ENCODE assay signal across 18 mouse cellular contexts in the genomic region with DNA sequence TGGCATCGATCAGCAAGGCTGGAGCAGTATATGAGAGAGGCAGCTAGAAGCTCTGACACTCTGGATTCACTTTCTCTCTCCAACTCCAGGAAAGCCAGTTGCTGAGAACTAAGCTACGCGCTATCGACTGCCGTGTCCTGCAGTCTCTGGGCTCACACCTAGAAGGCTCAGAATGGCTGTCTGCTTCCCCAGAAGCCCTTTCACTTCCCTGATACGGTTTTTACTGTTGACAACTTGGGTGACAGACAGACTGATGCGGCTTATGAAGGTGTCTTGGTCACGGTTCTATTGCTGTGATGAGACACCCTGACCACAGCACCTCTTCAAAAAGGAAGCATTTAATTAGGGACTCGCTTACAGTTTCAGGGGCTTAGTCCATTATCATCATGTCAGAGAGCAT. TPM values are rescaled to one million over a fixed set of nuclear protein-coding genes. Genes with fewer than 3 reads are reported as not detected.
DNase-seq lines count a peak whose midpoint lies in the region; ATAC-seq lines count a peak whose summit lies in the region.
"Had no signal": no experiment of that assay in that cellular context is flagged by ENCODE, and none has a peak within 500 bp of the region (broad histone marks: within the 10 kb centered on the region; RNA-seq: fewer than 3 reads in every experiment).

No protein-coding gene starts in this region.

- ATAC-seq in hindbrain, embryonic 12.5 days (ENCODE audit: low FRiP score) = no peak
- ATAC-seq in megakaryocyte, adult 5-6 weeks (ENCODE audit: poor library complexity, severe bottlenecking) = peak; percentile 43

- H3K9ac ChIP-seq in hindbrain, embryonic 12.5 days = no peak overlapping the region
- H3K9ac ChIP-seq: forebrain, embryonic 13.5 days; hindbrain, embryonic 15.5 days; neural tube, embryonic 12.5 days had no signal

- WGBS in hindbrain, embryonic 12.5 days = 74% methylated on average over 9 of the region's 9 CpGs
- 81% methylated on average over 9 of the region's 9 CpGs for WGBS in hindbrain, embryonic 10.5 days

- no peak overlapping the region for H3K4me2 ChIP-seq in hindbrain, embryonic 12.5 days (replicated peaks)
- H3K4me2 ChIP-seq: forebrain, embryonic 13.5 days; hindbrain, embryonic 15.5 days; neural tube, embryonic 12.5 days had no signal

- H3K9me3 ChIP-seq in hindbrain, embryonic 12.5 days (replicated peaks) = no peaks in the 10 kb centered on the region
- H3K9me3 ChIP-seq in hindbrain, embryonic 10.5 days = no peaks in the 10 kb centered on the region
- H3K9me3 ChIP-seq: forebrain, embryonic 13.5 days; hindbrain, embryonic 15.5 days; neural tube, embryonic 12.5 days had no signal

- H3K4me3 ChIP-seq in hindbrain, embryonic 12.5 days = no peak overlapping the region
- no peak overlapping the region for H3K4me3 ChIP-seq in hindbrain, embryonic 10.5 days
- H3K4me3 ChIP-seq: forebrain, embryonic 13.5 days; gastrocnemius, adult 2 months; heart, adult 2 months; hindbrain, embryonic 15.5 days; neural tube, embryonic 12.5 days had no signal

- no peaks in the 10 kb centered on the region for H3K27me3 ChIP-seq in hindbrain, embryonic 12.5 days
- no peaks in the 10 kb centered on the region for H3K27me3 ChIP-seq in hindbrain, embryonic 10.5 days (ENCODE audit: insufficient read depth, poor library complexity, severe bottlenecking)
- H3K27me3 ChIP-seq: forebrain, embryonic 13.5 days; hindbrain, embryonic 15.5 days; neural tube, embryonic 12.5 days had no signal

- H3K36me3 ChIP-seq in hindbrain, embryonic 12.5 days = peaks cover 20% of the 10 kb centered on the region
- H3K36me3 ChIP-seq in hindbrain, embryonic 10.5 days = peaks cover 30% of the 10 kb centered on the region

- H3K4me1 ChIP-seq in hindbrain, embryonic 12.5 days = peaks cover 13% of the 10 kb centered on the region
- peaks cover 26% of the 10 kb centered on the region for H3K4me1 ChIP-seq in hindbrain, embryonic 10.5 days (replicated peaks)

- H3K27ac ChIP-seq in hindbrain, embryonic 12.5 days = peak overlapping the region; percentile 17; the same call in 1 of the 2 replicates
- no peak overlapping the region for H3K27ac ChIP-seq in hindbrain, embryonic 10.5 days
- H3K27ac ChIP-seq: forebrain, embryonic 13.5 days; gastrocnemius, adult 2 months; heart, adult 2 months; hindbrain, embryonic 15.5 days; neural tube, embryonic 12.5 days had no signal

- DNase-seq in hindbrain, embryonic 10.5 days (ENCODE audit: low spot score) = no peak
- peak; percentile 23 to 32 for DNase-seq in spleen, adult 18-20 months
- DNase-seq in spleen, postnatal 14 days (ENCODE audit: low spot score in 2 of 2) = no peak
- no peak for DNase-seq in cerebellum, postnatal 10 days
- DNase-seq in testis, postnatal 10 days (ENCODE audit: low spot score) = no peak
- DNase-seq: adrenal gland, postnatal 25 days; cerebellum, adult 9-10 months; embryo, embryonic 11 days; gastrocnemius, adult 2 months; heart, adult 2 months; kidney, adult 18-20 months; kidney, postnatal 25 days; thymus, adult 2 months had no signal

RNA-seq across cellular contexts. Expression of a gene that starts 54.0 kb away (rescaled TPM):
- polyA plus RNA-seq in hindbrain, embryonic 12.5 days (2016; fragmentation: Nextera tagmentation; extraction: Ambion mirVana) = 2.1 and 2.2 TPM in 2 replicates
- 7.6 and 19.9 TPM in 2 replicates for polyA plus RNA-seq in hindbrain, embryonic 10.5 days (2016; fragmentation: Nextera tagmentation; extraction: Ambion mirVana)
- not detected in 2 replicates for total RNA-seq in megakaryocyte, adult 5-6 weeks (2015)
- total RNA-seq in megakaryocyte, adult 5-6 weeks (2017) = not detected in 2 replicates

Comparison
In these comparisons a context has a peak if more than half of its experiments do, and no peak if none do; other contexts are left out.
1. DNase-seq: peak in spleen, adult 18-20 months (2 of 2); none in hindbrain, embryonic 10.5 days (single experiment), spleen, postnatal 14 days (0 of 2), cerebellum, postnatal 10 days (0 of 2) and testis, postnatal 10 days (single experiment).